Mouse (Mus musculus) hindbrain, embryonic 13.5 days (tissue): ENCODE data around the gene Celf3. TPM values are rescaled to one million over a fixed set of nuclear protein-coding genes. Genes with fewer than 3 reads are reported as not detected.

Experiments
- ATAC-seq: fragments of 200-750 bp; cut with Nextera tagmentation; 2 replicates; pipeline ENCODE4 v1.8.0; 2017; ENCODE audit warnings: moderate TSS enrichment; ENCODE audit not compliant: low FRiP score
- H3K27ac ChIP-seq: fragments of 300-500 bp; sonication (generic); 2 replicates; pipeline ENCODE4 v1.5.1; 2015; ENCODE audit warnings: inconsistent platforms, mild to moderate bottlenecking, moderate library complexity
- H3K27me3 ChIP-seq: fragments of 300-500 bp; sonication (generic); 2 replicates; pipeline ENCODE4 v1.6.1; 2015; ENCODE audit warnings: mild to moderate bottlenecking, inconsistent platforms
- H3K36me3 ChIP-seq: fragments of 300-500 bp; sonication (generic); 2 replicates; pipeline ENCODE4 v1.6.1; 2015; ENCODE audit warnings: mild to moderate bottlenecking, inconsistent platforms
- H3K4me1 ChIP-seq: fragments of 300-500 bp; sonication (generic); replicated peaks from 2 replicates; pipeline ENCODE4 v1.6.1; 2015; ENCODE audit warnings: inconsistent platforms
- H3K4me2 ChIP-seq: fragments of 300-500 bp; sonication (generic); 2 replicates; pipeline ENCODE4 v1.6.1; 2015; ENCODE audit warnings: inconsistent platforms, mild to moderate bottlenecking, moderate library complexity
- H3K4me3 ChIP-seq: fragments of 300-500 bp; sonication (generic); 2 replicates; pipeline ENCODE4 v1.5.1; 2015; ENCODE audit warnings: mild to moderate bottlenecking, inconsistent platforms
- H3K9ac ChIP-seq: fragments of 300-500 bp; sonication (generic); 2 replicates; pipeline ENCODE4 v1.6.1; 2015; ENCODE audit warnings: mild to moderate bottlenecking, inconsistent platforms
- H3K9me3 ChIP-seq: fragments of 300-500 bp; sonication (generic); 2 replicates; pipeline ENCODE4 v1.6.1; 2016; ENCODE audit warnings: inconsistent platforms
- WGBS: fragments of 180-500 bp; shearing (Covaris S2); methylation state at CpG from one replicate; pipeline ENCODE4 v1.1.7; 2015; 5-methylcytosine and 5-hydroxymethylcytosine counted together
- polyA plus RNA-seq: library from polyadenylated mRNA; unstranded; fragments of >200 nt; fragmentation: Nextera tagmentation; extraction: Ambion mirVana; gene quantifications from 2 replicates; pipeline ENCODE4 v1.2.1, GENCODE M21; 2015

Celf3 gene
- polyA plus RNA-seq, 1 experiment from 2014 or later, result 294 TPM

DNA sequence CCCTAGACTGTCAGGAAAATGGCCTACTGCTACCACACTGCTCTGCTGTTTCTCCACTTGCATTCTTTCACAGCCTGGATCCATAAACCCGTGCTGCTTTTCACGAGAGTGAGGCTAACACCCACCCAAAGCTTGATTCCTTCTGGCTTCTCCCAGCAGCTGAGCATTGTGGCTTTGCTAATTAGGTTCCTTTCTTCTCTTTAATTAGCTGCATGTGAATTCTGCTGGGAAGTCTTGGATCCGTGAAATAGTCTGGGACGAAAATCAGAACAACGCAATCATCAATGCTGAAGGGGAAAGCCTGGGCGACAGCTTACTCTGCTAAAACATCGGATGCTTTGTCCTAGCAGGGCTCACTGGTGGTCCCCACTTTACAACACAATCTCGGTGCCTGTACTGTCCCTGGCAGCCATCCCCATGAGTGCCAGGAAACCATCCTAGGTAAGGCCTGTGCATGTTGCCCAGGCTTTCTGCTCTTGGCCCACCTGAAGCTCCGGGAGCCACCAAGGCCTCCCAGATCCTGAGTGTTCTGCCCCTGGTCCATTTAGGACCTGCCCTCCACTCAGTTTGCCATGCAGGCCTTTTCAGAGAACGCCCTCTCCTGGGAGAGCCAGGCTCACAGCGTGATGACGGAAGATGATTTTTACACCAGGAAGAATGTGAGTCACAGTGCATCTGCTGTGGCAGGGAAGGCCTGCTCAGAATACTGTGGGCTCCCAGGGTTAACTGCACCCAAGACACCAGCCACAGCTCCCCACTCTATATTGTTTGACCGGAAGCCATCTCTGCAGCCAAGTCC, 12.3 kb upstream of the Celf3 start:
- H3K9ac ChIP-seq, result peak overlapping the region; percentile 59
- no peak overlapping the region for H3K4me2 ChIP-seq
- no peaks in the 10 kb centered on the region for H3K27me3 ChIP-seq
- peak; percentile 63 for ATAC-seq
- H3K36me3 ChIP-seq, result no peaks in the 10 kb centered on the region
- 37% methylated on average over 13 of the region's 13 CpGs for WGBS
- peak overlapping the region; percentile 94 for H3K27ac ChIP-seq
- peaks cover 39% of the 10 kb centered on the region for H3K4me1 ChIP-seq
- H3K9me3 ChIP-seq, result no peaks in the 10 kb centered on the region
- H3K4me3 ChIP-seq, result no peak overlapping the region

GRCm38 (mm10) chr3:94468931-94469330, 9.2 kb upstream of the Celf3 start:
- no peaks in the 10 kb centered on the region for H3K27me3 ChIP-seq

DNA sequence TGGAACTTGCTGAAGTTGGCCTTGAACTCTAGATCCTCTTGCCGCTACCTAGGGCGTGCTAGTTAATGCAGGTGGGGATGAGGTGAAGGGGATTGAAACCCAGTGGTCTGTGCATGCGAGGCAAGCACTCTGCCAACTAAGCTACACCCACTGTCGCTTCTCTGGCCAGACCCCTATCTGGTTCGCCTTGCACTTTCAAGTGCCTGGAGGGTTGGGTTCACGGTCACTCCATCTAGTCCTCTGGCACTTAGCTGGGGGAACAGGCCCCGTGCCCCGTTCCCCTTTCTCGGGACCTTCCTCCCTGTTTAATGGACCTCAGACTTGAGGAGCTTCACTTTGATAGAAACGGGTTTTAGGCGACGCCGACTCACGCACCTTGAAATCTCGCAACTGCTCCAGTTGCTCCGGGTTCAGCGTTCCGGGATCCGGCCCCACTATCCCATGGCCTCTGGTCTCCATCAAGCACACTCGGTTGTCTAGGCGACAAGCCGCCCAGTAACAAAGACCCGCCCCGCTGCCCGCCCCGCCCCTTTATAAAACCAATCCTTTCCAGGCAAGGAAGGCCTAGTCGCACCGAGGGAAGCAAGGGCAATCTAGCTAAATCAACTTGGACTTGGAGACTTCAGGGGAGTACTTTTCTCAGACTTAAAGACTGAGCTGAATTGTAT, 5.5 kb upstream of the Celf3 start:
- H3K9me3 ChIP-seq, result no peaks in the 10 kb centered on the region
- peak overlapping the region; percentile 36 for H3K4me3 ChIP-seq
- peaks cover 32% of the 10 kb centered on the region for H3K4me1 ChIP-seq
- peak overlapping the region; percentile 57 for H3K4me2 ChIP-seq
- 13% methylated on average over 28 of the region's 28 CpGs for WGBS
- peak overlapping the region; percentile 51 for H3K9ac ChIP-seq
- H3K36me3 ChIP-seq, result no peaks in the 10 kb centered on the region
- peak; percentile 38; the same call in 1 of the 2 replicates for ATAC-seq
- no peak overlapping the region for H3K27ac ChIP-seq
- no peaks in the 10 kb centered on the region for H3K27me3 ChIP-seq

More at GRCm38 (mm10) chr3:94468931-94469330, 9.2 kb upstream of the Celf3 start:
- Histone ChIP-seq H3K4me3 (no peak overlapping the region), H3K4me1 (peaks cover 45% of the 10 kb centered on the region), H3K9me3 (no peaks in the 10 kb centered on the region), H3K9ac (no peak overlapping the region), H3K27ac (no peak overlapping the region), H3K36me3 (no peaks in the 10 kb centered on the region), H3K4me2 (no peak overlapping the region)
- WGBS, result 49% methylated on average over 3 of the region's 3 CpGs
- no peak for ATAC-seq

- no peak for ATAC-seq
- no peaks in the 10 kb centered on the region for H3K36me3 ChIP-seq
- no peaks in the 10 kb centered on the region for H3K27me3 ChIP-seq
- H3K27ac ChIP-seq, result no peak overlapping the region
- H3K4me2 ChIP-seq, result peak overlapping the region; percentile 57
- no peaks in the 10 kb centered on the region for H3K9me3 ChIP-seq
- H3K9ac ChIP-seq, result no peak overlapping the region
- H3K4me1 ChIP-seq, result peaks cover 32% of the 10 kb centered on the region
- WGBS, result 57% methylated on average over 10 of the region's 10 CpGs
- H3K4me3 ChIP-seq, result no peak overlapping the region
These were observed 5.0 kb upstream of the Celf3 start for GRCm38 (mm10) chr3:94473115-94473505.

GRCm38 (mm10) chr3:94473567-94474232, 4.4 kb upstream of the Celf3 start:
- no peak overlapping the region for H3K4me2 ChIP-seq
- no peak overlapping the region for H3K27ac ChIP-seq
- no peak for ATAC-seq
- H3K36me3 ChIP-seq, result no peaks in the 10 kb centered on the region
- WGBS, result 84% methylated on average over 5 of the region's 5 CpGs
- no peak overlapping the region for H3K4me3 ChIP-seq
- H3K9me3 ChIP-seq, result no peaks in the 10 kb centered on the region
- peaks cover 32% of the 10 kb centered on the region for H3K4me1 ChIP-seq
- no peak overlapping the region for H3K9ac ChIP-seq
- no peaks in the 10 kb centered on the region for H3K27me3 ChIP-seq

GRCm38 (mm10) chr3:94476301-94477035, 1.6 kb upstream of the Celf3 start:
- Histone ChIP-seq H3K36me3 (peaks cover 8% of the 10 kb centered on the region), H3K27me3 (no peaks in the 10 kb centered on the region), H3K4me3 (no peak overlapping the region), H3K4me1 (peaks cover 56% of the 10 kb centered on the region), H3K27ac (peak overlapping the region; percentile 94), H3K9ac (peak overlapping the region; percentile 71), H3K4me2 (no peak overlapping the region; the same call in 1 of the 2 replicates), H3K9me3 (no peaks in the 10 kb centered on the region)
- ATAC-seq, result no peak
- WGBS, result 73% methylated on average over 8 of the region's 8 CpGs

- peak; percentile 9; the same call in 1 of the 2 replicates for ATAC-seq
- H3K4me1 ChIP-seq, result peaks cover 61% of the 10 kb centered on the region
These were observed 651 bp upstream of the Celf3 start for GRCm38 (mm10) chr3:94477444-94477843.

DNA sequence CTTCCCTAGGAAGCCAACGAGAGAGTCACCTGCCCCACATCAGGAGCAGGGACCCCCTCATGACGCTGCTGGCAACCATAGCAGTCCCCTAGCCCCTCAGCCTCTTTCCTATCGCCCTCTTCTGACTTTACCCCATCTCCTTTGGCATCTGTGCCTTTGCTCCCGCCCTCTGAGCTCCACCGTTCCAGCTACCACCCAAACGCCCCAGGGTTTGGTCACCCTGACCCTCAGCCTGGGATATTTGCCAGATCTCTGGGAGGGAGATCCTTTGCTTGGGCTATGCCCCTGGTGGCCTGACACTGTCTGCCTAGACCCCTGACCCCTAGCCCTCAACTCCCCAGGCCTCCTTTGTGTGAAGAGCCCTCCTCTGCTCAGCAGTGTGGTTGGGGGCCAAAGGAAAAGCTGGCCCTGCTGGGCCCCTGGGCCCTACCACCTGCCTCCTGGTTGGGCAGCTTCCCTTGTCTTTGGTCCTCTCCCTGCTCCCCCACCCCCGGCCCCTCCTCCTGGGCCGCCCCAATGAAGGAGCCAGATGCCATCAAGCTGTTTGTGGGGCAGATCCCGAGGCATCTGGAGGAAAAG, 585 bp downstream of the Celf3 start:
- WGBS, result 1% methylated on average over 9 of the region's 9 CpGs
- ATAC-seq, result peak; percentile 6; the same call in 1 of the 2 replicates

More at GRCm38 (mm10) chr3:94477444-94477843, 651 bp upstream of the Celf3 start:
- Histone ChIP-seq H3K4me2 (peak overlapping the region; percentile 98), H3K9me3 (no peaks in the 10 kb centered on the region), H3K4me3 (peak overlapping the region; percentile 77), H3K9ac (peak overlapping the region; percentile 71), H3K36me3 (peaks cover 17% of the 10 kb centered on the region), H3K27ac (peak overlapping the region; percentile 94), H3K27me3 (no peaks in the 10 kb centered on the region)
- 22% methylated on average over 4 of the region's 4 CpGs for WGBS

DNA sequence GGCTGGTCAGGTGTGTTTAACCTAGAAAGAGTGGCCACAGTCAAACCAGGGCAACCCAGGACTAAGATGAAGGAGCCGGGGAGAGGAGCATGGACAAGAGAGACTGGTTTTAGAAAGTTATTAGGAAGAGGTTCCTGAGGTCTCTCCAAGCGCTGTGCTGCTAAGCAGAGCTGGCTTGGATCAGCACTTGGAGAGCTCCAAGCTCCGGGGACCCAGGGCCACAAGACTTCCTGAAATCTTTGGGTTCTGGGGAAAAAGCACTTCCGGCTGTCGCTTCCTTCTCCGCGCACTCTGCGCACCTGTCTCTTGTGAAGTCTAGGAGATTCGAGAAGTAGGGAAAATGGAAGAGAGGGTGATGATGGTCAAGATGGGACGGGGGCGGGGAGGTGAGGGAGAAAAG, 1.5 kb downstream of the Celf3 start:
- ATAC-seq, result no peak
- H3K27ac ChIP-seq, result peak overlapping the region; percentile 94
- peaks cover 75% of the 10 kb centered on the region for H3K4me1 ChIP-seq
- peak overlapping the region; percentile 93 for H3K9ac ChIP-seq
- H3K27me3 ChIP-seq, result no peaks in the 10 kb centered on the region
- peaks cover 20% of the 10 kb centered on the region for H3K36me3 ChIP-seq
- H3K9me3 ChIP-seq, result no peaks in the 10 kb centered on the region
- peak overlapping the region; percentile 98 for H3K4me2 ChIP-seq
- peak overlapping the region; percentile 77 for H3K4me3 ChIP-seq
- 10% methylated on average over 11 of the region's 11 CpGs for WGBS

More for the DNA sequence above, 585 bp downstream of the Celf3 start:
- Histone ChIP-seq H3K4me3 (peak overlapping the region; percentile 77), H3K36me3 (peaks cover 18% of the 10 kb centered on the region), H3K9me3 (no peaks in the 10 kb centered on the region), H3K4me2 (peak overlapping the region; percentile 98), H3K9ac (peak overlapping the region; percentile 93), H3K27ac (peak overlapping the region; percentile 94), H3K4me1 (peaks cover 66% of the 10 kb centered on the region), H3K27me3 (no peaks in the 10 kb centered on the region)

DNA sequence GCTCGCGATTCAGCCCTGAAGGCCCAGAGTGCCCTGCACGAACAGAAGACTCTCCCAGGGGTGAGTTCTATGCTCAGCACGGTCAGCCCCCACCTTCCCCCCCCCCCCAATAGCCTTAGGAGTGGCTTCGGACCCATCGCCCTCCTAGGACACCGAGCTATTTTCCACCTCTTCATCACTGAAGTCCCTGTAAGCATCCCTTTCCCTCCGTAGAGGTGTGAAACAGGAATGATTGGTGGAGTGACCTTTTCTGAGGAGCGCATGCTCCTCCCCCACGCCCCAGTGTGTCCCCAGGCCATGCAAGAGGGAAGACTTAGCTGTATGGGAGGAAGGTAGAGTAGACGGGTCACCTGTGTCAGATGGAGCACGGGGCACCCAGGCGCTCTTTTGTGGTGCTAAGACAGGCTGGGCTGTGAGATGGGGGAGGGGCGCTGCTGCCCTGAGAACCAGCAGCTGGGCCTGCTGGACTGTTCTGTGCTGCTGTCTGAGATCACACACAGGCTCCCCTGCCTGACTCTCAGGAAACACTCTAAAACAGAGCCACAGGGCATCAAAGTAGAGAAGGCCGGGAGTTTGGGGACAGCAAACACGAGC, 2.3 kb downstream of the Celf3 start, which contains the start of gene Riiad1:
Riiad1 (minus strand) TSS at position 51 of the 594 bp plus-strand sequence.
- Histone ChIP-seq H3K9me3 (no peaks in the 10 kb centered on the region), H3K4me2 (peak within 1 kb of the TSS; percentile 98), H3K27ac (peak within 1 kb of the TSS; percentile 94), H3K36me3 (peaks cover 28% of the 10 kb centered on the region), H3K27me3 (no peaks in the 10 kb centered on the region), H3K4me1 (peaks cover 83% of the 10 kb centered on the region), H3K9ac (peak within 1 kb of the TSS; percentile 93), H3K4me3 (peak within 1 kb of the TSS; percentile 77)
- ATAC-seq, result no peak
- WGBS, result 8% methylated on average over 16 of the region's 16 CpGs

DNA sequence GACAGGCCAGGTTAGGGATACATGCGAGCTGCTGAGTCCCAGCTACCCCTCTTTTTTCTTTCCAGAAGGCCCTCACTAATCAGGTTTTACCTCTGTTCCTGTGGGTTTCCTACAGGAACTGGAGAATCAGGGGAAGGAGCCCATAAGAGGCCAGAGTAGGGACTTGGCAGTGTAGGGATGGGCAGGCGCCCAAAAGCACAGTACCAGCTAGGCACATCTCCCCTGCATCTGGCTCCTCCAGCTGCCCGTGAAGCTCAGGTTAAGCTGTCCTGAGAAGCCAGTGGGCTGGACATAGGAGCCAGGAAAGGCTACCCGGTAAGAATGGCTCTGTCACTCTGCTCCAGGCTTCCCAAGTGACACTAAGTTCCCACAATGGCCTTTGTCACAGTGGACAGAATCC, 3.3 kb downstream of the Celf3 start:
- H3K4me2 ChIP-seq, result peak overlapping the region; percentile 98
- peaks cover 89% of the 10 kb centered on the region for H3K4me1 ChIP-seq
- peak overlapping the region; percentile 77; the same call in 1 of the 2 replicates for H3K4me3 ChIP-seq
- peak overlapping the region; percentile 94 for H3K27ac ChIP-seq
- no peak for ATAC-seq
- peaks cover 38% of the 10 kb centered on the region for H3K36me3 ChIP-seq
- WGBS, result 70% methylated on average over 4 of the region's 4 CpGs
- peak overlapping the region; percentile 93 for H3K9ac ChIP-seq
- no peaks in the 10 kb centered on the region for H3K27me3 ChIP-seq
- no peaks in the 10 kb centered on the region for H3K9me3 ChIP-seq
